Mouse (Mus musculus) gastrocnemius, postnatal 14 days (tissue): Measurements from ENCODE around the gene Rps15a. TPM values are rescaled to one million over a fixed set of nuclear protein-coding genes. Genes with fewer than 3 reads are reported as not detected.

ENCODE experiments used
- DNase-seq: peaks from one replicate; pipeline ENCODE4 v3.0.0; 2021; ENCODE audit warnings: mixed read lengths
- intact Hi-C: fragments of 180-260 bp; cut with DNase I; formaldehyde crosslinking; loops from one replicate; pipeline ENCODE4 v1.15.1; 2025; ENCODE audit warnings: low total_unique reads
- long read RNA-seq, 2 experiments: library from polyadenylated mRNA; stranded (forward); transcript quantifications; one replicate each; pipeline ENCODE4 v2.0.0; 2021
- total RNA-seq, 2 experiments: library from RNA; stranded (reverse); gene quantifications; 2 replicates each; pipeline ENCODE4 v1.2.3; 2021

The Rps15a gene
- 100 to 1,000 TPM; 566 to 601 TPM for total RNA-seq
- long read RNA-seq, experiment 1, full-length matches to known transcripts = 200 of 203 reads
- long read RNA-seq, experiment 1, partial matches to known transcripts = 3 of 203 reads
- long read RNA-seq, experiment 1, other reads (novel, unspliced or antisense) = 0 of 203 reads
- long read RNA-seq, experiment 2, full-length matches to known transcripts = 250 of 252 reads
- long read RNA-seq, experiment 2, partial matches to known transcripts = 0 of 252 reads
- long read RNA-seq, experiment 2, other reads (novel, unspliced or antisense) = 2 of 252 reads

GRCm38 (mm10) chr7:118115877-118116568, at the start of gene Rps15a:
TSS of gene Rps15a (minus strand) at chr7:118116188.
- peak; percentile 93 for DNase-seq
- intact Hi-C loops = no loop called here

GRCm38 (mm10) chr7:118163006-118163405, 47.0 kb upstream of the Rps15a start:
- DNase-seq = no peak
- intact Hi-C loops = no loop called here

- intact Hi-C loops = no loop called here
- DNase-seq = no peak
Observed at GRCm38 (mm10) chr7:118160121-118160520, 44.1 kb upstream of the Rps15a start.

- no peak for DNase-seq
- intact Hi-C loops = loop anchor here (10.0 kb wide), 1 partner anchor 48 kb away; no protein-coding TSS in a partner anchor
Observed at GRCm38 (mm10) chr7:118156461-118156860, 40.5 kb upstream of the Rps15a start.

GRCm38 (mm10) chr7:118154150-118154549, 38.2 kb upstream of the Rps15a start:
- intact Hi-C loops = loop anchor here (10.0 kb wide), 1 partner anchor 51 kb away; no protein-coding TSS in a partner anchor

GRCm38 (mm10) chr7:118143602-118144001, 27.6 kb upstream of the Rps15a start:
- DNase-seq = no peak
- intact Hi-C loops = no loop called here

More at GRCm38 (mm10) chr7:118154150-118154549, 38.2 kb upstream of the Rps15a start:
- DNase-seq = no peak

GRCm38 (mm10) chr7:118143123-118143522, 27.1 kb upstream of the Rps15a start:
- no peak for DNase-seq
- intact Hi-C loops = no loop called here

- intact Hi-C loops = no loop called here
- no peak for DNase-seq
Observed at GRCm38 (mm10) chr7:118141271-118141670, 25.3 kb upstream of the Rps15a start.

- DNase-seq = no peak
- intact Hi-C loops = no loop called here
Observed at GRCm38 (mm10) chr7:118135128-118135527, 19.1 kb upstream of the Rps15a start.

GRCm38 (mm10) chr7:118129430-118130041, 13.5 kb upstream of the Rps15a start, which contains the start of gene Arl6ip1:
TSS of gene Arl6ip1 (minus strand) at chr7:118129662.
- intact Hi-C loops = no loop called here

GRCm38 (mm10) chr7:118128925-118129429, 13.0 kb upstream of the Rps15a start:
- intact Hi-C loops = no loop called here
- DNase-seq = no peak

More at GRCm38 (mm10) chr7:118129430-118130041, 13.5 kb upstream of the Rps15a start, which contains the start of gene Arl6ip1:
- DNase-seq = peak; percentile 97

GRCm38 (mm10) chr7:118126219-118126875, 10.4 kb upstream of the Rps15a start:
- intact Hi-C loops = no loop called here
- DNase-seq = no peak

- intact Hi-C loops = no loop called here
- no peak for DNase-seq
Observed at GRCm38 (mm10) chr7:118125736-118126135, 9.7 kb upstream of the Rps15a start.

GRCm38 (mm10) chr7:118123512-118124411, 7.8 kb upstream of the Rps15a start:
- intact Hi-C loops = no loop called here
- DNase-seq = no peak

- intact Hi-C loops = no loop called here
Observed at GRCm38 (mm10) chr7:118122235-118122634, 6.2 kb upstream of the Rps15a start.

GRCm38 (mm10) chr7:118120654-118121053, 4.7 kb upstream of the Rps15a start:
- intact Hi-C loops = no loop called here
- no peak for DNase-seq

More at GRCm38 (mm10) chr7:118122235-118122634, 6.2 kb upstream of the Rps15a start:
- no peak for DNase-seq

- DNase-seq = no peak
- intact Hi-C loops = no loop called here
Observed at GRCm38 (mm10) chr7:118119946-118120345, 4.0 kb upstream of the Rps15a start.

- intact Hi-C loops = no loop called here
- no peak for DNase-seq
Observed at GRCm38 (mm10) chr7:118119142-118119541, 3.2 kb upstream of the Rps15a start.

GRCm38 (mm10) chr7:118118426-118118825, 2.4 kb upstream of the Rps15a start:
- no peak for DNase-seq
- intact Hi-C loops = no loop called here
